Mouse (Mus musculus): ENCODE results near the gene Epb41.
A peak's percentile ranks its signal among the peaks of the same experiment; 100 is the strongest.

Epb41 gene

DNA sequence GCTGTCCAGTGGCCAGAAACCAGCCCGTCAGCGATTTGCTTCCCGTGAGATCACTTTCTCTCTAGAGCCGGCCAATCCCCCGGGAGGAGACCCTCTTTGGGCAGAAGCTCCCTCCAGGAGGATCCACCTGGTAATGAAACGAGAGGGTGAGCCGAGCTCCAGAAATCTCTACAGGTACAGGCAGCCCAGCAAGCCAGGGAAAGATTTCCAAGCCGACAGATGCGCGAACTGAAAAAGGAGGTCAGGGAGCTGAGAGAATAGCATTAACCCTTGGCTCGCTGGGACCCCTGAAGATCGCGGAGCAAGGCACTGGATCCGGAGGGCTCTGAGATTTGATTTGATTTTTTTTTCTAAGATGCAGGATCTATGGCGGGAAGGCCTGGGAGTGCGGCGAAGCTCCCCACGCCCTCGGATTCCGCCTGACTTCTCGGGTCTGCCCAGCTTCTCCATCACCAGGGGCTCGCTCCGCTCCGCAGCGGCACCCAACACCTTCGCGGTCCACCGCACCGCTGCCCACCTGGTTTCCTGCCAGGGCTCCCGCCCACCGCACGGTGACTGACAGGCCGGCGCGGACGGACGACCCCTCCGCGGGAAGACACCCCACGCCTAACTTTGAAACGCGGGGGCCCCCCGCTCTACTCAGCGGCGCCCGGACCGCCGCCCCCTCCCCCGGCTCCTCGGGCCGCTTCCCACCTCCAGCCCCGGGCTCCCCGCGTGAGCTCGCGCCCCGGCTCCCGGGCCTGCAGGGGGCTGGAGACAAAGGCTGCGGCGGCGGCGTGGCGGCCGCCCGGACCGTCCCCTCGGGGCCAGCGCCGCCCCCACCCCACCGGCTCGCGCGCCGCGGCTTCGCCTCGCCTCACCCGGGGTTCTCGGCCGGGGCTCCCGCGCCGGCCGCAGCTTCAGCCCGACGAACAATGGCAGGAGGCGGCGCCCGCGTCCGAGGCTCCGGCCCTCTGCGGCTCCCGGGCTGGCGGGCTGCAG is 26.8 kb downstream of the Epb41 start:
- no peak for DNase-seq (ENCODE audit: low read depth, low spot score)

DNA sequence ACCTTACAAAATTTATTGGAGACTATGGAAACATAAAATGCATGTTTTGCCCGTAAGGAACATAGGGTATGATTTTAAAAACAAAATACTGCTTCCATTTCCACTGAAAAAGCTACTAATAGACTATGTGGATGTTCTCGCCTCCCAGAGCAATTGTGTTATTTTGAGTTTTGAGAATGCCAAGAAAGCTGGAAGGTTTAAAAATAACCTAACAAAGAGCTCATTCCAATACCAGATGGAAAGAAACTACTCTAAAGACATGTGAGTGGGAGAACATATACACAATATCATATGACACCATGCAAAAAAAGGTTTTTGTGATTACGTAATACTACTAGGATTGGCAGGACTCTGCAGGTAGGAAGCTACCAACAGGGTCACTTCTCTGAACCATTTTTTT is 31.4 kb downstream of the Epb41 start:
- DNase-seq (ENCODE audit: low read depth, low spot score): no peak

DNA sequence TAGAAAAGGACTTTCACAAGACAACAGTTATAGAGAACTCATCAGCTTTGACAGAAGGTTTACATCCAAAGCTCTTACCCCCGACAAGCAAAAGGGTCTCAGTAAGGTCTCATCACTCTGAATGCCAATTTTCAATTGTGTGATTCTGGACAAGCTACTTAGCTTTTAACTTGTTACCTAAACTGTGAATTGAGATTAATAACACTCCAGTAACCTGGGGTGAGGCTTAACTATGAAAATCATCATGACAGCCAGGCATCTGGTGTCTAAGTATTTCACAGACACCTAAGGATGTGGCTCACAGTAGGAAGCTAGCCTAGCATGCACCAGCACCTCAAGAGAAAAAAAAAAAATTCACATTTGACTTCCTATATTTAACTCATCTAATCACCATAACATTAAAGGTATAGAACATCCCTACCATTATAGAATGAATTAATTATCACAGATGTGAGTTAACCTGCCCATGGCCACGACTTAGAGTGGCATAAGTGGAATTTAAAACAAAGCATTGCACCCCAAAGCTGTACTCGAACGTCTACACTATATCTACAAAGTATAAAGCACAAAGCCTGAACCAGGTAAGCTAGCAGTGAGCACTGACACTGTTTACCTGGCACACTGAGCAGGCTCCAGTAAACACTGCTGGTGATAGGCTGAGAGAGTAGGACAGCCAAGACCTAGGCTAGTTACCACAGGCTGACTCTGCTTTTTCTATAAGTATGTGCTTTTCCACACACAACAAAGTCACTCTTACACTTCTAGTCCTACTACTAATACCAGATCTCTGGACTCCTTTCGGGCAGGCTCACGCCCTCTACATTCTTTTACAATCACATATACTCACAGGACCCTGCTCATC is 33.4 kb downstream of the Epb41 start:
- no peak for DNase-seq (ENCODE audit: low read depth, low spot score)

DNA sequence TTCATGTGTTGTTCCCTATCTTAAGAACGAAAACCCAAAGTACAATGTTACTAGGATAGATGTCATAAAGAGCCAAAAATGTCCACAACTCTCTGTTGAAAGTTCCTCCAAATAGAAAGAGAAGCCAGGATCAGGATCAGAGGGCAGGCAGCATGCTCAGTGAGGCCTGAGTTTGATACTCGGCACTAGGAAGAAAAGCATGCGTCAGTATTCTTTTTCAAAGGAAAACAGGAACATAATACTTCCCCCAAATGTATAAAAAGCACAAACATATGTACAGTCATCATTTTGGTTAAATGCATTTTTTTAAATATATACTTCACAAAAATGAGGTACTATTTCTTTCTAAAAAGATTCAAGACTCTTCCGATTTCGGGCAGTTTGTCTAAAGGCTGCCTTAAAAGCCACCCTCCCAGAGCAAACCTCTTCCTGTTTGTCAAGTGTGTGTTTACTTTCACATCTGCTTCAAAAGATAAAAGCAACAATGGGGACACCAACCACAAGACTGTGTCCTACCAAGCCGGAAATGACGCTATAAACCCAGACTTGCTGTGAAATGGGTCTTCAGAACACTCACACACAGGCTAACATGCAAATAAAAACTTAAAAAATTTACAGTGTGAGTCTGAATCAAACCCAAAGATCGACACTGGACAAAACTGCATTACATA is 35.0 kb downstream of the Epb41 start:
- DNase-seq (ENCODE audit: low read depth, low spot score): no peak

DNA sequence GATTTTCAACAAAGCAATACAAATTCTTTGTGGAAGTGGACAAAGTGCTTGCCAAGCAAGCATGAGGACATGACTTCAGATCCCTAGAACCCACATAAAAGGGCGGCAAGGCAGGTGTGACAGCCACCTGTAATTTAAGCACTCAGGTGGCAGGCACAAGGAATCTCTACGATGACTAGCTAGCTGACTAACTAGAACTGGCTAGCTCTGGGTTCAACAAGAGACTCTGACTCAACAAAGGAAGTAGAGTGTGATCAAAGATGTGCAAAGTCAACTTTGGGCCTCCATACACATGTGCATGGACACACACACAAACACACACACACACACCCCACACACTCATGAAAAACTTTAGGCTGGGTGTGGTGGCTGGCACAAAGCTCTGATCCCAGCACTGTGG is 35.6 kb downstream of the Epb41 start:
- DNase-seq (ENCODE audit: low read depth, low spot score): no peak

DNA sequence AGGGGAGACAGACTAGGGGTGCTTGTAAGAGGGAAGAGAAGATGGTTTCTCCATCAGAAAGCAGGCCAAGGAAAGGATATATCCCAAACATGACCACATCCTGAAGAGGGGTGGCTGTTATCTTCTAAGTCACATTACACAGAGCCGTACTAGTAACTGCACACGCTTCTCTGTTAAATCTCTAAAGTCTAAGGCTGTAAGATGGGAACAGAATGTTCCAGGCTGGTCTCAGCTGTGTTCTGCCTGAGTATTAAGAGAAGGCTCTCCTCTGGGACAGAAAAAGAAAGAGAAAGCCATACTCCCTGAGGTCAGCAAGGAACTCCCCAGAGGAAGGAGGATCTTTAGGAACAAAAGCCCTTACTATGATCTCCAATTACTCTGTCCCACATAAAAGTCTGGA is 36.3 kb downstream of the Epb41 start:
- no peak for DNase-seq (ENCODE audit: low read depth, low spot score)

DNA sequence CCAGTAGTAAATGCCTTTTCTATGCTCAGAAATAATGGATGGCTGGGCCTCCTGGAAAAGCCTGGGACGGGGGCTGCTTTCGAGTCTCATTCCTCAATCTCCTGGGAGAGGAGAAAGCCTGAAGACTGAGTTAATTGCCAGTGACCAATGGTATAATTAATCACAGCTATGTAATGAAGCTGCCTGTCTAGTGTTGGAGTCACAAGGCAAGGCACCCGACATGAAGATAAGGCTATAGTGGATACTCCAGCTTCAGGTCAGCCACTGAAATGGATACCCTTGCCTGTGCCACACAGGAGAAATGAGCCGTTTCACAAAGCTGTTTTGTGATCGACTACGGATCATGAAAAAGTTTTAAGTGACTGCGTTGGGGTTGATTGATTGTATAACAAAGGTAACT is 37.1 kb downstream of the Epb41 start:
- DNase-seq (ENCODE audit: low read depth, low spot score): no peak

DNA sequence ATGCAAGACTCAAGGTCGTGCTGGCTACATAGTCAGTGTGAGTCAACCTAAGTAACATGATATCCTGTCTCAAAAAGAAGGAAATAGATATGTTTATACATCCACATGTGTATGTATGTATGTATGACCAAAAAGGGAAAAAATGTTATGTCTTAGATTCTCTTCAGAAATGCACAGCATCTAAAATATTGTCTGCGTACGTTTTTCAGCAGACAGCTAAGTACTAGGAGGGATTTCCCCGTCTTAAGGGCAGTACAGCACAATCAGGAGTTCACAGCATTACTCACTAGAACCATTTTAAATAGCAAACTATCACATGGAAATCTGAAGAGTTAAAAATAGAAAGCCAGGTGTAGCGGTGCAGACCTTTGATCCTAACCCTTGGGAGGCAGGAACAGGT is 38.0 kb downstream of the Epb41 start:
- DNase-seq (ENCODE audit: low read depth, low spot score): no peak

DNA sequence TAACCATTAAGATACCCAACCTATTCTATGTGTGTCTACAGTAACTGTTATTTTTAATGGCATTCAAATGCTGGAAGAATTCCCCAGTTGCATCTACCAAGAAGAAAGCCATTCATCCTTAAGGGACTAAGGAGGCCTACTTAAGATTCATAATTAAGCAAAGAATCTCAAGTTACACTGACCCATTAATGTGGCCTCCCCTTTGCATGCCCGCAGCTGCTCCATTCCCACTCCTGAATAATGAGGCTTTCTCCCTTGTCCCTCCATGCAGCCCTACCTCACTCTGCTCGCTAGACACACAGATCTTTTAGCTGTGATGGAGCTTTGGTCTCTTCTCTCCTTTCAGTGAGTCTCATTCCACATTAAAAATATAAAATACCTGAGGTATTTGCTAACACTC is 40.9 kb downstream of the Epb41 start:
- no peak for DNase-seq (ENCODE audit: low read depth, low spot score)

DNA sequence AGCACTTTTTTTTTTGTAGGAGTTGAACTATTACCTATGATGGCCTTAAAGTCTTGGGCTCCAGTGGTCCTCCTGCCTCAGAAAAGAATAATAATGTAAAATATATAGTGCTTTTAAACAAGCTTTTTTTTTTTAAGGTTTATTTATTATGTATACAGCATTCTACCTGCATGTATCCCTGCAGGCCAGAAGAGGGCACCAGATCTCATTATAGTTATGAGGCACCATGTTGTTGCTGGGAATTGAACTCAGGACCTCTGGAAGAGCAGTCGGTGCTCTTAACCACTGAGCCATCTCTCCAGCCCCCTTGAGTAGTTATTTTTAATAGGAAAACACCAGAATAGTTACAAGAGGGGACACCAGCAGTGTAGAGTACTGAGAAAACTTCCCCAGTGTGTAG is 41.9 kb downstream of the Epb41 start:
- no peak for DNase-seq (ENCODE audit: low read depth, low spot score)

DNA sequence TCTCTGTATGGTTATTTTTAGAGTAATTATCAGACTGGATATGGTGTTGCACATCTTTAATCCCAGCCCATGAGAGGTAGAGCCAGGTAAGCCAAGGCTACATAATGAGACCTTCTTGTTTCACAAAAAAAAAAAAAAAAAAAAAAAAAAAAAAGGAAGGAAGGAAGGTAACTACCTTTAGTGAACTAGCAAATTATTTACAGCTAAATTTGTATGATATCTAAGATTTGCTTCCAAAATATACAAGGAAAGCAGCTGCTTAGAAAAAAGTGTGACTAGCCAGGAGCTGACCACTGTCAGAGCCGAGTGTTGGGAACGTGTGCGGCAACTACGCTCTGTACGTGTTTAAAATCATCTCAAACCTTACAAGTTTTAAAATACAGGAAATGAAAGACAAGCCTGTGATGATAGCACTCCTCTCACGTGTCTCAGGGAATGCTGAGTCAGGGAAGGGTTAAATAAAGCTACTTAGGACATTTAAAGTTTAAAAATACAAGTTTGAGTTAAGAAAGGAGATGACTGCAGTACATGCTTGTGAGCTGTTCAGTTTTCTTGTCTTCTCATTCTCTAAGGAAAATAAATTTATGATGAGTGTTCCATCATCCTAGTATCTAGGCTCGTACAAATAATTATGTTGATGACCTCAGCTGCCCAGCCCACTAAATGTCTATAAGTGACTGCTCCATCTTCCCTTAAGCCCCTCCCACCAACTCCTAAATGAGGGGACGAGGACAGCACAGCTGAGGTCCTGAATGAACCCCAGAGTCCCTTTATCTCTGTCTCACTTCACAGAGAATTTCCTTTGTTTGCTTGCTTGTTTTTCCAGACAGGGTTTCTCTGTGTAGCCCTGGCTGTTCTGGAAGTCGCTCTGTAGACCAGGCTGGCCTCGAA is 45.0 kb downstream of the Epb41 start:
- DNase-seq (ENCODE audit: low read depth, low spot score): no peak

DNA sequence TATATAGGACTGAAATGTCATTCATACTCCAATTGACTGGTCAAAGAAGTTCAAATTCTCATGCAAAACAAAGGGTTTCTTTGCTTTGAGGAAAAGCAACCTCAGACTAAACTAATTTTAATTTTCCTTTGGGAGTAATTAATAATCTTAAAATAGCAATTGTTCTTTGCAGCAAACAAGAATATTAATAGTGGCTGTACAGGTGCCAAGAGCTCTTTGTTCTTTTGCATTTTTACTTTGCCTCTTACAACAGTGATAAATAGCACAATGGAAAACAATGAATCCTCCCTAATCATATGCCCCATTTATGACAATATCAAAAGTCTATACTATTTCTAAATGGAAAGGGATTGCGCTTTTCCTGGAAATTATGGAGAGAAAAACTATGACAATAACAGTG is 47.3 kb downstream of the Epb41 start:
- no peak for DNase-seq (ENCODE audit: low read depth, low spot score)

DNA sequence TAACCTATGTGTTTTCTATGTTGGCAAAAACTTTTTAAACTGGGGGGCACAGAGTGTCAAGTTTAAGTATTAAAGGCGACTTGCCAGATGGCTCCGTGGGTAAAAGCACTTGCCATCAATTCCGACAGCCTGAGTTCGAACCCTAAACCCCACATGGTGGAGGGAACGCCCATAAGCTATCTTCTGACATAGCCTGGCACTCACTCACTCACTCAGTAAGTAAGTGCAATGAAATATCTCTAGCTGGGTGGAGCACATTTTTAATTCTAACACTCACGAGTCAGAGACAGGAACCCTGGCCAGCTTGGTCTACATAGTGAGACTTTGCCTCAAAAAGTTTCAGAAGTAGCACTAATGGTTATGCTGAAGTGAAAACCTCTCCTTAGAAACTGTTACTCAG is 48.0 kb downstream of the Epb41 start:
- DNase-seq (ENCODE audit: low read depth, low spot score): no peak

DNA sequence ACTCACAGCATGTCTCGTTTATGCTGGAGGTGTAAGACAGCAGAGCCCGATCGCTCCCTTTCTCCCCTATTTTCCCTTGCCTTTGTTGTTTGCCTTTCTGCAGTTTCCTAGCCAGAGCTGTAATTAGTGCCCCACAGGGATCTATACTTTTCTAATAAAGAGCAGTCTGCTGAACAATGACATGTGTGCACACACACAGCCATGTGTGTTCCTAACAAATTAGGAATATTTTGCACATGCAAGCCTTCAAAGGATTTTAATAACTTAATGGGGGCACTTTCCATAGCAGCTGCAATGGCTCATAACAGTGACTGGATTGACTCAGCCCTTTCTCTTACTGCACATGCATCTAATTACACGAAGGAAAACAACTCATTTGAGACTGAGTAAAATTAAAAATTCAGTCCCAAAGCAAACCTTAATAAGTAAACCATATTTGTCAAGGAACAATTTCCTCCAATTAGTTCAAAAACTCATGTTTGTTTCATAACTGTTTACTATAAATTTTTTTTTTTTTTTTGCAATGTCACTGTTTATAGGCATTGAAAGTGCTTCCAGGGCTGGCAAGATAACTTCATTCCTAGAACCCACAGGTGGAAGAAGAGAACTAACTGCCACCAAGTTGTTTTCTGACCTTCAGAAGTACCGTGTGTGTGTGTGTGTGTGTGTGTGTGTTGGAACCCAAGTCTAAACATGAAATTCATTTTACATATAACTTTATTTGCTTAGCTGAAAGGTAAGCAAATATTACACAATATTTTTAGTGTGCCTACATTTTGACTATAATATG is 49.2 kb downstream of the Epb41 start:
- DNase-seq (ENCODE audit: low read depth, low spot score): no peak

DNA sequence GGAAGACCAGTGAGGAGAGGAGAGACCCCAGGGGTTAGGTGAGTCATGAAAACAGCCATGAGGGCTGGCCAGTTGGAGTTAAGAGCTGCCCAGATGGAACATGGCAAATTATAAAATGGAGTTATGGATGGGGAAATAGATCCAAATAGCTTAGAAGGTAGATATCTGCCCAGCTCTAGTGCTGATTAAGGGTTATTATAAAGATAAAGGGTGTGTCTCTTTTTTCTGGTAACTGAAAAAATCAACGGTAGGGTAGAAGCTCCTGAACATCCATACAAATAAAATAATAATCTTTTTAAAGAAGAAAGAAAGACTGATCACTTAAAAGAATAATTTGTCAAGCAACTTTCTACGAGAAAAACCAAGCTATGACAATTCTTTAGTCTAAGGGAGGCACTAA is 49.9 kb downstream of the Epb41 start:
- no peak for DNase-seq (ENCODE audit: low read depth, low spot score)

DNA sequence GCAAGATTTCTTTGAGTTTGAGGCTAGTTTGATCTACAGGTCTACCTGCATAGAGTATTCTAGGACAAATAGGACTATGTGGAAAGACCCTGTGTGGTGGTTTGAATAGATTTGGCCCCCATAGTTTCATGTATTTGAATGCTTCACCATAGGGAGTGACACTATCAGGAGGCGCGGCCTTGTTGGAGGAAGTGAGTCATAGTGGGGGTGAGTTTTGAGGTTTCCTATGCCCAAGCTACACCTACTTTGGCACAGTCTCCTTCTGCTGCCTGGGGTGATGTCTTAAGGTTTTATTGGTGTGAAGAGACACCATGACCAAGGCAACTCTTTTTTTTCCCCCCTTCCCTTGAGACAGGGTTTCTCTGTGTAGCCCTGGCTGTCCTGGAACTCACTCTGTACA is 51.3 kb downstream of the Epb41 start:
- peak; percentile 18 for DNase-seq (ENCODE audit: low read depth, low spot score)

DNA sequence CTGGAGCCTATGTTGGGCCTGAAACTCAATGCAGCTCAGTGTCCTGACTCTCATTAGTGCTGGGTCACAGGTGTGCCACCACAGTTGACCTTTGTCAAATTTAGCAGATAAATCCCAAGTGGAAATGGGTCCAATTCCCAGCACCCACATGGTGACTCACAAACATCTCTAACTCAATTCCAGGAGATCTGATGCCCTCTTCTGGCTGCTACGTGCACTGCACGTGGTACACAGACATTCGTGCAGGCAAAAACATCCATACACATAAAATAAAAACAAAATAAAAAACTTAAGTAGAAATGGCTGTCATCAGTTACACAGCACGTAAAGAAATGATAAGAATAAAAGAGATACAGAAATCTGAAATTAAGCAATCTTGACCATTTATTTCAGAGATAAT is 52.5 kb downstream of the Epb41 start:
- peak; percentile 11 for DNase-seq (ENCODE audit: low read depth, low spot score)

DNA sequence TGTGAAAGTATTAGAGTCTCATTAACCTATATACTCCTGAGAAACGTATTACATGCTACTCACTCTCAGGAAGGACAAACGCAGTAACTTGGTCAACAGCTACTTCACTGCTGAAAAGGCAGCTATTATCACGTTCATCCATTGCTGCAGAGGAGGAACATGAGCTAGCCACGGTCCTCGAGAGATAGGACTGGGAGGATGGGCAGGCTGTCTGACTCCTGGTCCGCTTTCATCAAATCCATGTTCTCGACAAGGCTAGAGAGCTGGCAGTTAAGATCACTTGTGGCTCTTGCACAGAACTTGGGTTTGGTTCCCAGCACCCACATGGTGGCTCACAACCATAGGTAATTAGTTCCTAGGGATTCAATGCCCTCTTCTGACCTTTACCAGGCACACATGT is 53.2 kb downstream of the Epb41 start:
- no peak for DNase-seq (ENCODE audit: low read depth, low spot score)

DNA sequence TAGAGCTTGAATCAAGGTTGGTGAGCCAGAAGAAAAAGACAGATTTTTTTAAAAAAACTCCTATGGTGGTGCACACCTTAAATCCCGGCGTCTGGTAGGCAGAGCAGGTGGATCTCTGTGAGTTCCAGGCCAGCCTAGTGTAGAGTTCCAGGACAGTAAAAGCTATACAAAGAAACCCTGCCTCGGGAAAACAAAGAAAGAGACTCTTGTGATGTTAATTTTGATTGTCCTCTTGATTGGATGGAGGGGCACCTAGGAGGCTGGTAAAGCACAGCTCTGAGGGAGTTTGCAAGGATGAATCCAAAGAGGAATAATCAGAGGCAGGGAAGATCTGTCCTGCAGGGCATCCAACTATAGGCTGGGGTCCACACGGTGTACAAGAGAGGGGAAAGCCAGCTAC is 56.6 kb downstream of the Epb41 start:
- DNase-seq (ENCODE audit: low read depth, low spot score): no peak

DNA sequence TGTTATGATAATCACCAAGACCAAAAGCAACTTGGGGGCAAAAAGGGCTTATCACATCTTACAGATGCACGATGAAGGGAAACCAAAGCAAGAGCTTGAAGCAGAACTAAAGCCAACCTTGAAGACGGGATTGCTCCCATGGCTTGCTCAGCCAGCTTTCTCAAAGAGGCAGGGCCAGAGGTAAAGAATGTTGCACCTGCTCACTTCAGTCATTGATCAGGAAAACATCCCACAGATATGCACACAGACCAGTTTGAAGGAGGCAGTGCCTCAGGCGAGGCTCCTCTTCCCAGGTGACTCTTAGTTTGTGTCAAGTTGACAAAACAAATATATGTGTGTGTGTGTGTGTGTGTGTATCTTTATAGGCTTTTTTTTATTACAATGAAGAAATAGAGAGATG is 59.7 kb downstream of the Epb41 start:
- no peak for DNase-seq (ENCODE audit: low read depth, low spot score)

Data from 3T3-L1 (cell line).